Mouse (Mus musculus) thymus, adult 2 months (tissue): ENCODE measurements around the gene Dennd4a.

Experiments used
- CTCF ChIP-seq: fragments of 200-500 bp; IDR thresholded peaks from 2 replicates; pipeline ENCODE4 v1.5.1; 2012; ENCODE audit warnings: mild to moderate bottlenecking, control low read depth, low read length, moderate library complexity, borderline replicate concordance; ENCODE audit not compliant: control insufficient read depth, poor library complexity, insufficient read depth; ENCODE audit errors: extremely low read depth
- POLR2A ChIP-seq: fragments of 200-500 bp; IDR thresholded peaks from 2 replicates; pipeline ENCODE4 v1.6.1; 2012; ENCODE audit warnings: mild to moderate bottlenecking, low read length, control low read depth, moderate library complexity; ENCODE audit not compliant: control insufficient read depth, poor library complexity, insufficient read depth; ENCODE audit errors: extremely low read depth

DNA sequence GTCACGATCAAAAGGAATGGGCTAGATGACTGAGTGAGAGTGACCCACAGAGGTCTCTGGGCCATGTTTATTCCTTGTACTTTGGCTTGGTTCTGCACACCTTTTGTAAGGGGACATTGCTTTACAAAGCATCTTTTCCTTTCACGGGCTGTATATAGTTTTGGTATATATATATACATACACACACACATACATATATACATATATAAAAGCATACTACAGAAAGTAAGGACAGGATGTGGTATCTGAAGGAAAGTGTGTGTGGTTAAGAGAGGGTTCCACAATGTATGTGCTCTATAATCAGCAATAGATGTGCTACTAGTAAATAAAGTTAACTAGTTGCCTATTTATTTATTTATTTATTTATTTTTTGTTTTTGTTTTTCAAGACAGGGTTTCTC is 20.6 kb downstream of the Dennd4a start:
- no peak for TF ChIP-seq CTCF
- no peak for TF ChIP-seq POLR2A
